Mouse (Mus musculus) G1E (cell line): ENCODE measurements around the gene Ttll11.

ENCODE experiments used
- CTCF ChIP-seq: IDR thresholded peaks from 2 replicates; pipeline ENCODE4 v1.5.1; 2012; ENCODE audit warnings: low read depth, low read length, inconsistent platforms, mixed read lengths
- GATA1 ChIP-seq: IDR thresholded peaks from 2 replicates; pipeline ENCODE4 v1.6.1; 2012; ENCODE audit warnings: borderline replicate concordance, low read length, inconsistent platforms, mixed read lengths
- GATA2 ChIP-seq: IDR thresholded peaks from 2 replicates; pipeline ENCODE4 v1.6.1; 2012; ENCODE audit warnings: low read depth, low read length, inconsistent platforms, borderline replicate concordance

DNA sequence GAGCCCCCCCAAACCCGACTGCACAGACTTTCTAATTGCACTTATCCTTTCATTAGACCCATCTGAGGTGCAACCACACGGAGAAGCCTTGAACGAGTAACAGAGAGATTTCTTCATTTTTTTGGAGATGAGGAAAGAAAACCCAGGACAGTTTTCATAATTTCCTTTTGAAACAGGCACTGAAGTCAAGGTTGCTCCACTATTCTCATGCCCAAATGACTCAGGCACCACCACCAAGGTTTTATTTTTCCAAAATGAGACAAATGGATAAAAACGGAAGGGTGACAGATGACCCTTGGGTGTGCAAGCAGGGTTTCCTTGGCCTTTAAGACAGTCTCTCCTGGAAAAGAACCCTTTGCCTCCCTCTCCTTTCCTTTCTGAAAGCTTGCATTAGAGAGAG lies 54.8 kb downstream of the Ttll11 start:
- TF ChIP-seq CTCF (no peak), GATA1 (no peak), GATA2 (no peak)
